Mouse (Mus musculus) MEL (cell line): ENCODE measurements around the gene Rnpep.

ENCODE experiments used
- CTCF ChIP-seq, 3 experiments: IDR thresholded peaks in 2 of 3; conservative IDR thresholded peaks in 1 of 3; 2 replicates each; pipeline ENCODE4 v1.5.1; 2011 to 2012; ENCODE audit warnings: low read length in 3 of 3, low read depth in 2 of 3, mild to moderate bottlenecking in 2 of 3, improper control_type of control experiment in 1 of 3, inconsistent platforms in 1 of 3, mixed read lengths in 1 of 3, moderate library complexity in 1 of 3; ENCODE audit not compliant: control insufficient read depth in 1 of 3, insufficient read depth in 1 of 3, poor library complexity in 1 of 3, severe bottlenecking in 1 of 3
- EP300 ChIP-seq, 2 experiments: IDR thresholded peaks; 2 replicates each; pipeline ENCODE4 v1.6.1; 2011; ENCODE audit warnings: improper control_type of control experiment in 2 of 2, low read length in 2 of 2, low read depth in 1 of 2, mild to moderate bottlenecking in 1 of 2
- HCFC1 ChIP-seq: IDR thresholded peaks from 2 replicates; pipeline ENCODE4 v1.6.1; 2012; ENCODE audit warnings: low read depth, mild to moderate bottlenecking, inconsistent platforms, low read length, improper control_type of control experiment, moderate library complexity
- MAZ ChIP-seq: IDR thresholded peaks from 2 replicates; pipeline ENCODE4 v1.6.1; 2012; ENCODE audit warnings: low read depth, mild to moderate bottlenecking, inconsistent platforms, low read length, improper control_type of control experiment

- TF ChIP-seq CTCF (IDR thresholded peaks at IDR 0.05 in 2 of 3, conservative IDR thresholded peaks at IDR 0.05 in 1 of 3; ENCODE audit: control insufficient read depth in 1 of 3, insufficient read depth in 1 of 3, low read depth in 2 of 3, low read length in 3 of 3, poor library complexity in 1 of 3, severe bottlenecking in 1 of 3) (no peak), EP300 (IDR thresholded peaks at IDR 0.05; ENCODE audit: low read depth in 1 of 2, low read length in 2 of 2) (no peak), HCFC1 (no peak), MAZ (no peak)
Observed at GRCm38 (mm10) chr1:135328368-135328767, 44.5 kb upstream of the Rnpep start.
